Mouse (Mus musculus): ENCODE results near the gene Fam172a.

The Fam172a gene

GRCm38 (mm10) chr13:78210029-78210747 is 508.4 kb downstream of the Fam172a start:
- DNase-seq (ENCODE audit: extremely low read depth, insufficient read length, low spot score), result no peak

GRCm38 (mm10) chr13:78210748-78211089 is 508.9 kb downstream of the Fam172a start:
- no peak for DNase-seq (ENCODE audit: extremely low read depth, insufficient read length, low spot score)

DNA sequence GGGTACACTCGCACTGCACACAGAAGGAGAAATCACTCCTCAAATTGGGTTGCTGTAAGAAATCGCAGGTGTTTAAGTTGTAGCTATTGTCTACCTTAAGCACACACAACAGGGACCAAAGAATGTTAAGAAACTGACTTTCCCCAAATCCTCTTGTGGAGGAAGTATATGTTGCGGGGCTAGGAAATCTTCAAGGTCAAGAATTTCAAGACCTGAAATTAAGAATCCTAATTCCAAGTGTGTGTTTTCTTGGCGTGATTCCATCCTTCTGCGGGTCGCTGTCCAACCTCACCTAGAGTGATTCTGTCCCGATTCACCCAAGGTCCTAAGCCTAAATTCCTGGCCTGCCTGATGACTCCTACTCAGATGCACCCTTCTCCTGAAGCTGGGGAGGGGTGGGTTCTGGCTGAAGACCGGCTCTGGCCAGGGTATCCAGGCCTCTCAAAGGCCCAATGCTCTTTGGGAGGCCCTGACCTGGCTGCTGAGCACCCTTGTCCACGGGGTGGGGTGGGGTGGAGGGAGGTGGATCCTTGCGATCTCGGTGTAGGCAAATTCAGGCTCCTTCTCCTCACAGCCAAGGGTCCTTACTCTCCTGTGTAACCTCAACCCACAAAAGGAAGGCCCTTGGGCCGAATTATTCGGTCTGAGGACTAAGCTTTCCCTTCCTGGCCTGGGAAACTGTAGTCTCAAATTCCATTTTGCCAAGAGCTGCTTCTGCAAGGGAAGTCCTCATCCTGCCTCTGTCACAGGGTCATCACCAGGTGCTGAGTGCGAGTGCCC is 509.6 kb downstream of the Fam172a start:
- DNase-seq (ENCODE audit: extremely low read depth, insufficient read length, low spot score), result no peak

DNA sequence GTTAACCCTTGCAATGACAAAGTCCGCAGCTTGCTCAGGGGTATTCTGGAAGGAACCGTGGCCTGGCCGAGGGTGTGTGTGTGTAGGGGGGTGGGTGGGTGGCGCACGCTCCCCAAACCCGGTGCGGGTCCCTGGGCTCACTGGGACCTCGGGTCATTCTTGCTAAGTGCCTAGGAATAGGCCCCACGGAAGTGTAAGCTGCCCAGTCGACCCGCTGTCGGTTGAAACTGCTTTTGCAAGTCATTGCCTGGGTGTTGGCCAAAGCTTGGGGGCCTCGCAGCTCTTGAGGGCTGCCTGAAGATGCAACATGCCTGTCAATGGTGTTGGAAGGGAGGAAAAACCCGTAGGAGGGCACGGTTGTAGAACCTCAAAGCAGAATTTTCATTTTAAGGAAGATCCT is 510.3 kb downstream of the Fam172a start:
- DNase-seq (ENCODE audit: extremely low read depth, insufficient read length, low spot score), result no peak

- no peak for DNase-seq (ENCODE audit: extremely low read depth, insufficient read length, low spot score)
These were observed 511.3 kb downstream of the Fam172a start for GRCm38 (mm10) chr13:78213155-78213554.

- no peak for DNase-seq (ENCODE audit: extremely low read depth, insufficient read length, low spot score)
These were observed 513.4 kb downstream of the Fam172a start for GRCm38 (mm10) chr13:78215223-78215622.
